Mouse (Mus musculus): ENCODE measurements around the gene Spata48. TPM values are rescaled to one million over a fixed set of nuclear protein-coding genes. Genes with fewer than 3 reads are reported as not detected.

Gene Spata48
- polyA plus RNA-seq, 1 experiment = not detected

DNA sequence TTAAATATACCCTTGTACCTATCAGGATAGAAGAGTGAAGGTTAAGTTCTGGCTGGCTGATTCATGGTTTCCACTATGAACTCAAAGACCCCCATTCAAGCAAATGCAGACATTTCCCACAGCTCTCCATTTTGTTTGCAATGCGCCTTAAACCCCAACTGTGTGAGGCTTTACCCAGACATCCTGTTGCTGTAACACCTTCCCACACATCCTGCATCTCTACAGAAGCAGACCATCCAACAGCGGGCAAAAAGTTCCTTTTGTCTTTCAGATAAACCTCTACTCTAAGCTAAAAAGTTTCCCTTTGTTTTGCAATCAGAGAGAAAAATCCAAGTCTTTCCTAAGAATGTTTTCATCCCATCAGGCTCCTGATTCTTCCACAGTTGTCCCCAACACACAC is 50.2 kb downstream of the Spata48 start:
- H3K36me3 ChIP-seq (ENCODE audit: control insufficient read depth, insufficient read depth) = no peaks in the 10 kb centered on the region
- TF ChIP-seq MYOG (IDR thresholded peaks at IDR 0.05; ENCODE audit: control insufficient read depth, extremely low read depth, insufficient read length) = no peak
- no peak for TF ChIP-seq USF1 (IDR thresholded peaks at IDR 0.05; ENCODE audit: low read depth)
- TF ChIP-seq FOSL1 (IDR thresholded peaks at IDR 0.05; ENCODE audit: insufficient read depth, low read length, poor library complexity, severe bottlenecking) = no peak
- no peak for TF ChIP-seq CTCF (IDR thresholded peaks at IDR 0.05; ENCODE audit: control insufficient read depth, insufficient read depth, insufficient read length)
- TF ChIP-seq MAX (IDR thresholded peaks at IDR 0.05) = no peak
- no peaks in the 10 kb centered on the region for H3K79me2 ChIP-seq (ENCODE audit: control insufficient read depth, insufficient read depth)
- no peaks in the 10 kb centered on the region for H3K79me3 ChIP-seq (ENCODE audit: low read depth)
- H3K27me3 ChIP-seq (ENCODE audit: control insufficient read depth, insufficient read depth, insufficient read length) = no peaks in the 10 kb centered on the region
- H3ac ChIP-seq (ENCODE audit: control insufficient read depth, insufficient read length, low read depth) = no peak overlapping the region
- no peak overlapping the region for H3K4me3 ChIP-seq (ENCODE audit: insufficient read depth, poor library complexity, severe bottlenecking)

DNA sequence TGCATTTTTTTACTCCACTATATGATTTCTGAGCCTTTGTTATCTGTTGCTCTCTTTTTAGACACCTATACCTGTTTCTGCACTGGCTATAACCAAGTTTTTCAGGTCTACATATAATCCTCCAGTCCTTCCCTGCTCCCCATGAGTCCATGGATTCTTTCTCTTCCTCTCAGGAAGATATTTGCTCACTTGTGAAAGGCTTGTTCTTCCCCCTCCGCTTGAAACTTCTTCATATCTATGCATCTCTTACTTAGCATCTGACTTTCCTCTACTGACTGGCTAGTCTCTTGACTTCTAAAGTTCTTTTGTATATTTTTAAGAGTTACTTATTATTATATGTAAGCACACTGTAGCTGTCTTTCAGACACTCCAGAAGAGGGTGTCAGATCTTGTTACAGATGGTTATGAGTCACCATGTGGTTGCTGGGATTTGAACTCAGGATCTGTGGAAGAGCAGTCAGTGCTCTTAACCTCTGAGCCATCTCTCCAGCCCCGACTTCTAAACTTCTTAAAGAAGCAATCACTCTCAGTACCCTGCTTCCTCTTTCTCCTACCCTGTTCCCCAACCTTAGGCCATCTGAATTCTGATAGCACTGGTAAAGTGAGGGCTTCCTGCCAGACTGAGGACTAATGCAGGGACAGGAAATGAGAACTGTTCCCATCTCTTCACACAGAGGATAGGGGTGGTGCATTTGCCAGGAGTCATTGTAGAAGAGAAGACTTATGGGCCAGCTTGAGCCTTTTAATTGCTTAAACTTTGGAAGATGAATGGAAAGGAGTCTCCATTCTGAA is 51.3 kb downstream of the Spata48 start:
- Histone ChIP-seq H3K79me3 (ENCODE audit: low read depth) (no peaks in the 10 kb centered on the region), H3K36me3 (ENCODE audit: control insufficient read depth, insufficient read depth) (no peaks in the 10 kb centered on the region)

DNA sequence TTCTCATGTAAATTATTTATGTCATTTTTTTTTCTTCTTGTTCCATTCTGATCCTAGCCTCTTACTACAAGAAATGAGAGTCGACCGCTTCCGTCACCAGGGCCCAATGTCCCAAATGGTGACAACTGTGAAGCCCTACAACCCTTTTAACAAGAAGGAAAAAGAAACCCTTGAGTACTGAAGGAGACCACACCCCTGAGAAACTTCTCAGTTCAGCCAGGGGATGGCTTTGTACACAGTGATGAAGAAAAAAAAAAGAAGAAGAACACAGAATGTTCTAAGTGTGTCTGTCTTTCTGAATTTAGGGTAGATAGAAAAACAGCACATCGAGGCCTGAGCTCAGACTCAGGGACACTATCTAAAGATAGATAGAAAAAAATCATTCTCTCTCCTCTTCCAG is 53.0 kb downstream of the Spata48 start:
- TF ChIP-seq USF1 (IDR thresholded peaks at IDR 0.05; ENCODE audit: low read depth) (no peak), MYOG (IDR thresholded peaks at IDR 0.05; ENCODE audit: control insufficient read depth, extremely low read depth, insufficient read length) (no peak), CTCF (IDR thresholded peaks at IDR 0.05; ENCODE audit: control insufficient read depth, insufficient read depth, insufficient read length) (no peak), MYOD1 (IDR thresholded peaks at IDR 0.05; ENCODE audit: control insufficient read depth, insufficient read length, low read depth) (no peak), MAX (IDR thresholded peaks at IDR 0.05) (no peak), CEBPB (IDR thresholded peaks at IDR 0.05; ENCODE audit: low read depth) (no peak), FOSL1 (IDR thresholded peaks at IDR 0.05; ENCODE audit: insufficient read depth, low read length, poor library complexity, severe bottlenecking) (no peak)
- H3K4me3 ChIP-seq (ENCODE audit: insufficient read depth, poor library complexity, severe bottlenecking) = no peak overlapping the region
- no peaks in the 10 kb centered on the region for H3K27me3 ChIP-seq (ENCODE audit: control insufficient read depth, insufficient read depth, insufficient read length)
- H3K36me3 ChIP-seq (ENCODE audit: control insufficient read depth, insufficient read depth) = no peaks in the 10 kb centered on the region
- no peak overlapping the region for H3ac ChIP-seq (ENCODE audit: control insufficient read depth, insufficient read length, low read depth)
- H3K79me3 ChIP-seq (ENCODE audit: low read depth) = no peaks in the 10 kb centered on the region
- no peaks in the 10 kb centered on the region for H3K79me2 ChIP-seq (ENCODE audit: control insufficient read depth, insufficient read depth)

More for the DNA sequence above, 51.3 kb downstream of the Spata48 start:
- no peak overlapping the region for H3K4me3 ChIP-seq (ENCODE audit: insufficient read depth, poor library complexity, severe bottlenecking)
- H3K79me2 ChIP-seq (ENCODE audit: control insufficient read depth, insufficient read depth) = no peaks in the 10 kb centered on the region
- no peak overlapping the region for H3ac ChIP-seq (ENCODE audit: control insufficient read depth, insufficient read length, low read depth)
- H3K27me3 ChIP-seq (ENCODE audit: control insufficient read depth, insufficient read depth, insufficient read length) = no peaks in the 10 kb centered on the region
- no peak for TF ChIP-seq CEBPB (IDR thresholded peaks at IDR 0.05; ENCODE audit: low read depth)

DNA sequence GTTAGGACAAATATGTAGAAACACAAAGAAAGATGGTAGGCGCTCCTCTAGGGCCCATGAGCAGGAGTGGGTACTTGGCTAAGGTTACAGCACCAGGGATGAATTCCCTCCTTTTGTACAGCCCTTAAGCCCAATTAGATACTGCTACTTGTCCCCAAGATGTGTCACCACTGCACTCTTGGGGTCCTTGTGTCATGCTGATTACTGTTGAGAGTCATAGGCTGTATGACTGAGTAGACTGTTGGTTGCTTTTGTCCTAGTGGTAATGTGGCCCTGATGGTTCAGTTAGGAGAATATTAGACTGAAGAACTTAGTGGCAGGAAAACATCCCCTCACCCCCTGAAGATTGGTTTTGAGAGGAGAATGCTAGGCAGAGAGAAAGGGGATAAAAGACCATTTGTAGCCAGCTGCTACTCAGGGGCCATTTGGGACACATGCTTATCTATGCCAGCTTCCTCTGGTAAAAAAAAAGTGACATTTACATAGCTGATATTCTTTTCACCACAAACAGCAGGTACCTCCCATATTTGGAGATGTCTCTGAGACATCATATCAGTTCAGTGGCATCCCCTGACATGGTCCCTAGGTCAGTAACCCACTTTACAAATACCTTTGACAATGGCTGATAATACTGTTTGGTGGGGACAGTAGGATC is 56.0 kb downstream of the Spata48 start:
- Histone ChIP-seq H3K36me3 (ENCODE audit: control insufficient read depth, insufficient read depth) (no peaks in the 10 kb centered on the region), H3K79me3 (ENCODE audit: low read depth) (no peaks in the 10 kb centered on the region), H3K79me2 (ENCODE audit: control insufficient read depth, insufficient read depth) (no peaks in the 10 kb centered on the region), H3ac (ENCODE audit: control insufficient read depth, insufficient read length, low read depth) (no peak overlapping the region), H3K27me3 (ENCODE audit: control insufficient read depth, insufficient read depth, insufficient read length) (no peaks in the 10 kb centered on the region), H3K4me3 (ENCODE audit: insufficient read depth, poor library complexity, severe bottlenecking) (no peak overlapping the region)
- TF ChIP-seq MYOD1 (IDR thresholded peaks at IDR 0.05; ENCODE audit: control insufficient read depth, insufficient read length, low read depth) (no peak), CEBPB (IDR thresholded peaks at IDR 0.05; ENCODE audit: low read depth) (no peak), MYOG (IDR thresholded peaks at IDR 0.05; ENCODE audit: control insufficient read depth, extremely low read depth, insufficient read length) (no peak), CTCF (IDR thresholded peaks at IDR 0.05; ENCODE audit: control insufficient read depth, insufficient read depth, insufficient read length) (no peak), FOSL1 (IDR thresholded peaks at IDR 0.05; ENCODE audit: insufficient read depth, low read length, poor library complexity, severe bottlenecking) (no peak), MAX (IDR thresholded peaks at IDR 0.05) (no peak), USF1 (IDR thresholded peaks at IDR 0.05; ENCODE audit: low read depth) (no peak)

DNA sequence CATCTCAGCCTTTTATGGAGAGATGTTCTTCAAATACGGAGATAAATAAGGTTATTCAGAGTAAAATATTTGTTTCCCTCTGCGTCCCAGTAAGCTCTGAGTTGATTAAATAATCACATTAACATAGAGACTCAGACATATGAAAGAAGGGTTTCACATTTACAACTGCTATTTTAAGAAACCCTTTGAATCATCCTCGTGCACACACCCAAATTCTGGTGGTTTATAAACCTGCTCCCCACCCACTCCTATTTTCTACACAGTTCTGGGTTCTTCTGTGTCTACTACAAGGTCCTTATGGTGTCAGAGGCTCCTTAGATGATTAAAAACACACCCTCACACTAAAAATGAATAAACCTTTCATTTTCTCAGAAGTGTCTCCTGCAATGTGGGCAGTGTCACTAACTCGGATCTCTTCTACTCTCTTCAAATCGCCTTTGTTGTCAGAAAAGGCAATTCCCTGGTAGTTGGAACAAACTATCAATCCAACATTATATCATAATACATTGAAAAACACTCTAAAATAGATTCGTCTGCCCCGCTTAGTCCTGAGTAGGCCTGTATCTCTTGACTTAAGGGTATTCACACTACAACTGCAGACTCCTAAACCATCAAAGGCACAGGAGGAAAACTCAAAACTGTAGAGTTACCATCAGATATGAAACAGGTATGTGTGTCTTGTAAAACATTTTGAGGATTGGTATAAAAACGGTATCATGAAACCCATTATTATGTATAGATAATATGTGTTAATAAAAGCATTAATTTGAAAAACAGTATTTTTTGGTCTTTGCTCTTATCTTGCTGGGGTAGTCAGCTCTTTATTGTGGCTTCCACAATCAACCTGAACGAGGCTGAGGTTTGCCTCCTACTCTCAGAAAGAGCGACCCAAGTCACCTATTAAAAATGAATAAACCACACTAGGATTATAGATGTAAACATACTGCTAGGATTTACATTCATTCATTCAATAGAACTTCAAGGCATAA is 57.7 kb downstream of the Spata48 start:
- no peak for TF ChIP-seq MYOD1 (IDR thresholded peaks at IDR 0.05; ENCODE audit: control insufficient read depth, insufficient read length, low read depth)
- no peak for TF ChIP-seq MAX (IDR thresholded peaks at IDR 0.05)
- TF ChIP-seq USF1 (IDR thresholded peaks at IDR 0.05; ENCODE audit: low read depth) = no peak
- TF ChIP-seq FOSL1 (IDR thresholded peaks at IDR 0.05; ENCODE audit: insufficient read depth, low read length, poor library complexity, severe bottlenecking) = no peak
- TF ChIP-seq CEBPB (IDR thresholded peaks at IDR 0.05; ENCODE audit: low read depth) = no peak
- TF ChIP-seq MYOG (IDR thresholded peaks at IDR 0.05; ENCODE audit: control insufficient read depth, extremely low read depth, insufficient read length) = no peak
- no peak for TF ChIP-seq CTCF (IDR thresholded peaks at IDR 0.05; ENCODE audit: control insufficient read depth, insufficient read depth, insufficient read length)
- H3ac ChIP-seq (ENCODE audit: control insufficient read depth, insufficient read length, low read depth) = no peak overlapping the region

More for the DNA sequence above, 57.7 kb downstream of the Spata48 start:
- H3K27me3 ChIP-seq (ENCODE audit: control insufficient read depth, insufficient read depth, insufficient read length) = no peaks in the 10 kb centered on the region
- H3K79me3 ChIP-seq (ENCODE audit: low read depth) = no peaks in the 10 kb centered on the region
- no peaks in the 10 kb centered on the region for H3K79me2 ChIP-seq (ENCODE audit: control insufficient read depth, insufficient read depth)
- no peaks in the 10 kb centered on the region for H3K36me3 ChIP-seq (ENCODE audit: control insufficient read depth, insufficient read depth)
- no peak overlapping the region for H3K4me3 ChIP-seq (ENCODE audit: insufficient read depth, poor library complexity, severe bottlenecking)

Measured in C2C12 (cell line).